Mouse (Mus musculus) CH12.LX (cell line): Measurements from ENCODE around the gene Rtn3. TPM values are rescaled to one million over a fixed set of nuclear protein-coding genes. Genes with fewer than 3 reads are reported as not detected.

Source experiments
- DNase-seq: peaks from one replicate; pipeline ENCODE4 v3.0.0-alpha.2; 2013; ENCODE audit errors: extremely low read depth
- H3K27ac ChIP-seq: 2 replicates; pipeline ENCODE4 v1.5.1; 2012; ENCODE audit warnings: low read depth, mild to moderate bottlenecking, control low read depth, moderate library complexity; ENCODE audit not compliant: insufficient read depth
- H3K27me3 ChIP-seq: replicated peaks from 2 replicates; pipeline ENCODE3; 2012; ENCODE audit warnings: inconsistent platforms
- H3K36me3 ChIP-seq, 2 experiments: replicated peaks in 1 of 2; 2 replicates each; pipeline versions ENCODE3 to v1.6.1; 2012; ENCODE audit warnings: inconsistent platforms in 1 of 2, low read length in 1 of 2, mild to moderate bottlenecking in 1 of 2, mixed read lengths in 1 of 2, moderate library complexity in 1 of 2; ENCODE audit not compliant: control insufficient read depth in 1 of 2, insufficient read depth in 1 of 2
- H3K4me1 ChIP-seq, 2 experiments: 2 replicates each; pipeline ENCODE4 v1.6.1; 2012; ENCODE audit warnings: inconsistent platforms in 1 of 2, moderate library complexity in 1 of 2; ENCODE audit not compliant: insufficient read depth in 2 of 2, control insufficient read depth in 1 of 2
- H3K4me2 ChIP-seq: 2 replicates; pipeline ENCODE4 v1.6.1; 2012; ENCODE audit warnings: low read depth, mild to moderate bottlenecking, control low read depth; ENCODE audit not compliant: poor library complexity, insufficient read depth, severe bottlenecking
- H3K4me3 ChIP-seq, 3 experiments: fragments of 150-350 bp in 1 of 3; sonication (generic) in 1 of 3; replicated peaks in 1 of 3; 2 replicates each; pipeline versions ENCODE3 to v1.5.1; 2011 to 2012; ENCODE audit warnings: low read depth in 2 of 3, low read length in 2 of 3, mild to moderate bottlenecking in 2 of 3, moderate library complexity in 2 of 3, control low read depth in 1 of 3, improper control_type of control experiment in 1 of 3, inconsistent platforms in 1 of 3, mixed read lengths in 1 of 3; ENCODE audit not compliant: poor library complexity in 1 of 3
- H3K79me2 ChIP-seq: replicated peaks from 2 replicates; pipeline ENCODE4 v1.6.1; 2012; ENCODE audit warnings: mild to moderate bottlenecking, moderate library complexity; ENCODE audit not compliant: control insufficient read depth, poor library complexity, insufficient read depth, severe bottlenecking; ENCODE audit errors: extremely low read depth
- H3K9ac ChIP-seq: 2 replicates; pipeline ENCODE4 v1.6.1; 2012; ENCODE audit warnings: low read depth, mild to moderate bottlenecking, control low read depth, moderate library complexity; ENCODE audit not compliant: insufficient read depth
- H3K9me3 ChIP-seq: replicated peaks from 2 replicates; pipeline ENCODE3; 2012; ENCODE audit warnings: low read length, inconsistent platforms, mixed read lengths
- BHLHE40 ChIP-seq: IDR thresholded peaks from 2 replicates; pipeline ENCODE4 v1.6.1; 2011; ENCODE audit warnings: mild to moderate bottlenecking, low read depth, low read length, improper control_type of control experiment
- CHD2 ChIP-seq: IDR thresholded peaks from 2 replicates; pipeline ENCODE4 v1.6.1; 2011; ENCODE audit warnings: low read length, improper control_type of control experiment
- ELF1 ChIP-seq: IDR thresholded peaks from 2 replicates; pipeline ENCODE4 v1.6.1; 2014; ENCODE audit warnings: low read depth, mild to moderate bottlenecking, inconsistent platforms, low read length, improper control_type of control experiment
- EP300 ChIP-seq: IDR thresholded peaks from 2 replicates; pipeline ENCODE4 v1.6.1; 2011; ENCODE audit warnings: low read length, improper control_type of control experiment
- GABPA ChIP-seq: IDR thresholded peaks from 2 replicates; pipeline ENCODE4 v1.6.1; 2012; ENCODE audit warnings: low read depth, low read length, improper control_type of control experiment, inconsistent platforms; ENCODE audit not compliant: insufficient replicate concordance
- HCFC1 ChIP-seq: IDR thresholded peaks from 2 replicates; pipeline ENCODE4 v1.6.1; 2012; ENCODE audit warnings: low read depth, mild to moderate bottlenecking, inconsistent platforms, low read length, improper control_type of control experiment
- IRF4 ChIP-seq: IDR thresholded peaks from 2 replicates; pipeline ENCODE4 v1.6.1; 2014; ENCODE audit warnings: low read depth, mild to moderate bottlenecking, inconsistent platforms, low read length, improper control_type of control experiment
- JUN ChIP-seq: IDR thresholded peaks from 2 replicates; pipeline ENCODE4 v1.6.1; 2011; ENCODE audit warnings: low read depth, mild to moderate bottlenecking, low read length, improper control_type of control experiment, moderate library complexity; ENCODE audit not compliant: insufficient read depth
- KAT2A ChIP-seq: IDR thresholded peaks from 2 replicates; pipeline ENCODE4 v1.6.1; 2012; ENCODE audit warnings: low read length, improper control_type of control experiment, inconsistent platforms; ENCODE audit not compliant: insufficient replicate concordance
- MAZ ChIP-seq: IDR thresholded peaks from 2 replicates; pipeline ENCODE4 v1.6.1; 2012; ENCODE audit warnings: low read depth, mild to moderate bottlenecking, inconsistent platforms, low read length, improper control_type of control experiment, moderate library complexity
- MEF2A ChIP-seq: IDR thresholded peaks from 2 replicates; pipeline ENCODE4 v1.6.1; 2014; ENCODE audit warnings: low read depth, mild to moderate bottlenecking, inconsistent platforms, low read length, improper control_type of control experiment, borderline replicate concordance
- MYC ChIP-seq: IDR thresholded peaks from 2 replicates; pipeline ENCODE4 v1.6.1; 2011; ENCODE audit warnings: low read depth, mild to moderate bottlenecking, improper control_type of control experiment, low read length
- NELFE ChIP-seq: IDR thresholded peaks from 2 replicates; pipeline ENCODE4 v1.6.1; 2011; ENCODE audit warnings: low read depth, low read length, improper control_type of control experiment
- NRF1 ChIP-seq: IDR thresholded peaks from 2 replicates; pipeline ENCODE4 v1.6.1; 2014; ENCODE audit warnings: low read depth, mild to moderate bottlenecking, inconsistent platforms, low read length, improper control_type of control experiment, moderate library complexity
- PAX5 ChIP-seq: IDR thresholded peaks from 2 replicates; pipeline ENCODE4 v1.6.1; 2012; ENCODE audit warnings: low read length, inconsistent platforms, mixed read lengths
- POLR2A ChIP-seq: IDR thresholded peaks from 2 replicates; pipeline ENCODE4 v1.6.1; 2011; ENCODE audit warnings: low read depth, mild to moderate bottlenecking, improper control_type of control experiment, low read length
- RCOR1 ChIP-seq: conservative IDR thresholded peaks from 2 replicates; pipeline ENCODE4 v1.6.1; 2012; ENCODE audit warnings: low read depth, mild to moderate bottlenecking, inconsistent platforms, low read length, improper control_type of control experiment
- TBP ChIP-seq: conservative IDR thresholded peaks from 2 replicates; pipeline ENCODE4 v1.6.1; 2011; ENCODE audit warnings: low read depth, low read length, improper control_type of control experiment
- UBTF ChIP-seq: IDR thresholded peaks from 2 replicates; pipeline ENCODE4 v1.6.1; 2012; ENCODE audit warnings: low read depth, mild to moderate bottlenecking, inconsistent platforms, low read length, improper control_type of control experiment, moderate library complexity
- USF1 ChIP-seq: IDR thresholded peaks from 2 replicates; pipeline ENCODE4 v1.6.1; 2014; ENCODE audit warnings: low read depth, mild to moderate bottlenecking, inconsistent platforms, low read length, improper control_type of control experiment
- USF2 ChIP-seq: conservative IDR thresholded peaks from 2 replicates; pipeline ENCODE4 v1.6.1; 2011; ENCODE audit warnings: low read depth, low read length, improper control_type of control experiment
- ZC3H11A ChIP-seq: IDR thresholded peaks from 2 replicates; pipeline ENCODE4 v1.6.1; 2012; ENCODE audit warnings: low read depth, mild to moderate bottlenecking, inconsistent platforms, low read length, improper control_type of control experiment
- ZKSCAN1 ChIP-seq: IDR thresholded peaks from 2 replicates; pipeline ENCODE4 v1.6.1; 2012; ENCODE audit warnings: low read depth, inconsistent platforms, low read length, improper control_type of control experiment, borderline replicate concordance
- dilution Hi-C: fragments of 300-500 bp; cut with MboI; formaldehyde crosslinking; loops from 2 replicates; pipeline ENCODE4 v1.14.3; 2020; ENCODE audit warnings: low sequenced_read_pairs; ENCODE audit not compliant: extremely low pct_unique_long_range_greater_than_20kb, extremely low pct_ligation_motif_present
- in situ Hi-C: fragments of 300-500 bp; cut with MboI; formaldehyde crosslinking; loops from 3 replicates; pipeline ENCODE4 v1.14.3; 2019; ENCODE audit warnings: low sequenced_read_pairs, low pct_ligation_motif_present, low pct_unique_long_range_greater_than_20kb, mixed read lengths
- polyA plus RNA-seq: library from polyadenylated mRNA; unstranded; fragments of >175 nt; gene quantifications from 2 replicates; pipeline ENCODE4 v1.2.1, GENCODE M21; 2012; ENCODE audit warnings: low read depth; ENCODE audit not compliant: insufficient read length
- total RNA-seq, 2 experiments: library from RNA; depleted of rRNA; stranded (reverse); fragments of 300-350 nt in 1 of 2; fragments of >200 nt in 1 of 2; gene quantifications; 2 replicates each; pipeline ENCODE4 v1.2.3; 2012 to 2014

Gene Rtn3
- total and polyA plus RNA-seq, 3 experiments = 32.7 to 102 (median 39.1) TPM

DNA sequence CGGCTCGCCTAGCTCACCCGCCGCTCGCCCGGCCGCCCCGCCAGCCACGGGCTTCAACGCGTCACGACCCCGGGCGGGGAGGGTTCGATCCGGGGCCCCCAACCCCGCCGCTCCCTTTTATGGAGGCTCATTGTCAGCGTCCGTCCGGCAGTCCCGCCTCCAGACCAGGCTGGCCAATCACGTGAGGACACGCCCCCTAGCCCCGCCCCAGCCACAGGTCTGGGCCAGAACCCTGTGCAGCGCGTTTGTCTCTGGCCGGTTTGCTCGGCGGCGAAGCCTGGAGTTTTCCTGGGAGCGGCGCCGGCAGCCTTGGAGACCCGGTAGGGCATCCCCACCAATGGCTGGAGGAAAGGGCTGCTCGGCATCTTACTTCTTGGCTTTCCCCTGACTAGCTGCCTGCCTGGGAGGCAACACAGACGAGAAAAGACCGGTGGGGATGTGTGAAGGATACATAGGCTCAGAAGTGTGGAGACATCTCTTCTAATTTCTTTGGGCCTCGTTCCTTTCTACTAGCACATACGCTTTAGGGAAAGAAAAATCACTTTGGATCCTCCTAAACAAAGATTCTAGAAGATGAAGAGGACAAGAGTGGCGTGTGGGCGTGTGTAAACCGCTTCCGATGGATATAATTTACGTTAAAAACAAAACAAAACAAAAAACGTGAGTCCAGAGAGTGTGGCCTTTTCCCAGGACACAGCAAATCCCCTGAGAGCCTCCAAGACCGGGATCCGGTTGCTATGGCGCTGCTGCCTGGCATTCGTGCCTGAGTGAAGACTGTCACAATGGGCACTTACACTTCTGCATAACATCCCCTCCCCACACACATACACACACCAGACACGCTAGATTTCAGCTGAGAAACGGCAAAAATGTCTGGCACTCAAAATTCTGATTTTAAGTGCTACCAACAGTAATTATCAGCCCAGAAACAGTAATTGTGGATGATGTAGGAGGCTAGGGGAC, 99.9 kb downstream of the Rtn3 start, which contains the start of gene Spindoc (continued):
- no peak for TF ChIP-seq UBTF
- no peak for TF ChIP-seq MEF2A
- peak; percentile 71 for TF ChIP-seq USF1
- 0 out of 2 replicates have a peak, but pooled peaks have one; percentile 15 for TF ChIP-seq IRF4
- peak; percentile 23; the same call in 1 of the 2 replicates for TF ChIP-seq MAZ
- TF ChIP-seq PAX5 = no peak
- TF ChIP-seq GABPA = no peak
- no peak for TF ChIP-seq NRF1
- TF ChIP-seq BHLHE40 = peak; percentile 13; the same call in 1 of the 2 replicates

DNA sequence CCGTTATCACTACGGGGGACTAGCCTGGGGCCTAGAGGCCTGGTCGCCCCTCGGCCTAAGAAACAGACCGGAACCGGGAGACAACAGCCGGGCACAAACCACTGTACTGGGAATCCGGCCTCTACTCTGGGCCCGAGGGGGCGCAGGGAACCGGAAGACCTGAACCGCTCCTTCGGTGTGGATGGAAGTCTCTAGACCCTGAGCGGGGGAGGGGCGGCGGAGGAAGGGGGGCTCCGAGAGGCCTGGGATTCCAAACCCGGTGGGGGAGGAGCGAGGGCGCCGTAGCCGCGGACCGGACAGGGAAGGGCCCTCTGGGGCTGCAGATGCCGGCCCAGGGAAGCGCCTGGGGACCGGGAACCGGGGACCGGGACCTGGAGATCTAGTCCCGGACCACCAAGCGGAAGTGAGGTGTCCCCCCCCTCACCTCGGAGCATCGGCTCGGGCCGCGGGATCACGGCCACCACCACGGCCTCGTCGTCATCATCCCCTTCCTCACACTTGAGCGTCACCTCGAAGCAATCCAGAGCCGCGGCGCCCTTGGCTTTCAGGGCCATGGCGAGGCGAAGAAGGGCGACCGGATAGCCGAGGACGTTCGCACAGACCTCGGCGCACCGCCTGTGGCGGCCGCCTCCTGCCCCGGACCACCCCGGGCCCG, 100.7 kb downstream of the Rtn3 start:
- peak overlapping the region; percentile 53 for H3K4me2 ChIP-seq
- H3K4me1 ChIP-seq = peaks cover 8 to 44% of the 10 kb centered on the region in 2 experiments
- in situ Hi-C loops (no loop called here), dilution Hi-C loops (no loop called here)
- no peak overlapping the region for H3K27ac ChIP-seq
- H3K9ac ChIP-seq = peak overlapping the region; percentile 79
- H3K27me3 ChIP-seq = no peaks in the 10 kb centered on the region
- H3K36me3 ChIP-seq = peaks cover 3 to 9% of the 10 kb centered on the region in 2 experiments
- DNase-seq = peak; percentile 18
- peak overlapping the region; percentile 72 to 87 (median 75) for H3K4me3 ChIP-seq
- H3K9me3 ChIP-seq = no peaks in the 10 kb centered on the region
- TF ChIP-seq ELF1 (0 out of 2 replicates have a peak, but pooled peaks have one; percentile 23), KAT2A (no peak)
- H3K79me2 ChIP-seq = peaks cover 9% of the 10 kb centered on the region; the same call in 1 of the 2 replicates

DNA sequence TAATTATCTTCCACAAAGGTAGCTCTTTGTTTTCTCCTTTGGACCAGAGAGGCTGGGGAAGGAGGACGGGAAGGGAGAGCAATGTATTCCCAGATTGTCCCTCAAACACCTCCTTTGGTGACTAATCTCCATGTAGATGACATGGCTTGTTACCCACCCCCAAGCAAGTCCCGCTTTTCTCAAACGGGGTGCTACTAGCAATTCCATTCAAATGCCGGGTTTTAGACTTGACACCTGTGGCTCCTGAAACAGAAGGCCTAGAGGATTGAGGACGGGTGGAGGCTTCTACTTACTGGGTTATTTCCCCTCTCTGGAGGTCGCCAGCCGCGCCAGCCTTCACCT, 101.2 kb downstream of the Rtn3 start:
- Histone ChIP-seq H3K79me2 (peaks cover 9% of the 10 kb centered on the region; the same call in 1 of the 2 replicates), H3K36me3 (peaks cover 3 to 10% of the 10 kb centered on the region in 2 experiments), H3K9ac (peak overlapping the region; percentile 79), H3K4me1 (peaks cover 8 to 44% of the 10 kb centered on the region in 2 experiments), H3K4me2 (peak overlapping the region; percentile 53), H3K9me3 (no peaks in the 10 kb centered on the region), H3K27me3 (no peaks in the 10 kb centered on the region)
- dilution Hi-C loops = no loop called here
- in situ Hi-C loops = no loop called here
- no peak for TF ChIP-seq HCFC1
- TF ChIP-seq NELFE = no peak
- TF ChIP-seq RCOR1 = no peak
- TF ChIP-seq ZC3H11A = no peak
- no peak for TF ChIP-seq USF2
- no peak for TF ChIP-seq GABPA
- TF ChIP-seq TBP = no peak
- TF ChIP-seq MYC = no peak
- no peak for TF ChIP-seq ELF1
- TF ChIP-seq ZKSCAN1 = no peak
- no peak for TF ChIP-seq BHLHE40
- no peak for TF ChIP-seq JUN
- no peak for TF ChIP-seq POLR2A
- TF ChIP-seq EP300 = no peak
- no peak for TF ChIP-seq MAZ
- no peak for TF ChIP-seq CHD2
- TF ChIP-seq, all 38 proteins: peak for 0
- no peak for DNase-seq
- no peak overlapping the region for H3K27ac ChIP-seq
- peak overlapping the region; percentile 72 to 87 (median 75) for H3K4me3 ChIP-seq
